Mouse (Mus musculus): ENCODE measurements around the gene Trip13.
A peak's percentile ranks its signal among the peaks of the same experiment; 100 is the strongest.

GRCm38 (mm10) chr13:73970545-73971448 is 33.2 kb upstream of the Trip13 start:
- peak; percentile 8; the same call in 1 of the 2 replicates for TF ChIP-seq POLR2A (IDR thresholded peaks at IDR 0.05; ENCODE audit: low read depth, low read length)
- peak; percentile 90; the same call in 1 of the 2 replicates for TF ChIP-seq CTCF (IDR thresholded peaks at IDR 0.05; ENCODE audit: extremely low read depth, insufficient read length, insufficient replicate concordance, low read depth, low read length)
